Mouse (Mus musculus) lung, postnatal 36 days (tissue): Measurements from ENCODE around the gene Itih3.
A peak's percentile ranks its signal among the peaks of the same experiment; 100 is the strongest.

Experiments
- DNase-seq: peaks from one replicate; pipeline ENCODE4 v3.0.0; 2022; ENCODE audit warnings: mixed read lengths

The Itih3 gene

GRCm38 (mm10) chr14:30899972-30900371 lies 23.6 kb downstream of the Itih3 start:
- DNase-seq: no peak

DNA sequence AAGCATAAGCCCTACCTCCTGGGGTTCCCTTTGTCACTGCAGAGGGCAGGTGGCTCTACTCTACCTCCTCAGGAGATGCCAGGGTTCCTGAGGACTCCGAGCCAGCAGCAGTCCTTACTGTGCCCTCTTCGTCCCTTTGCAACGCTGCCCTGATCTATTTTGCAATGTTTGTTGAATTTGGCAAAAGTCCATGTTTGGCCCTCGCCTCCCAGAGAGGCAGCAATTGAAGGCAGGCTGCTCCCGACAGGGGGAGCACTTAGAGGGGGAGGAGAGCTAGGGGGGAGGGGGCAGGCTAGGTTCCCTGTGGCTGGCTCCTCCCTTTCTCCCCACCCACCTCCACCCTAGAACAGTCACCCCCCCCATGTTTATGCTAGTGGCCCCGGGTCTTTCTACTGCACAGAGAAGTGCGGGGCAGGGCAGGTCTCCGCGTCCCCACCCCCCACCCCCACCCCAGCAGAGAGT lies 35.3 kb downstream of the Itih3 start:
- DNase-seq: peak; percentile 91

GRCm38 (mm10) chr14:30886204-30886603 lies 37.4 kb downstream of the Itih3 start, which contains the start of gene Itih4:
TSS of gene Itih4 (plus strand) at chr14:30886476.
- no peak for DNase-seq

DNA sequence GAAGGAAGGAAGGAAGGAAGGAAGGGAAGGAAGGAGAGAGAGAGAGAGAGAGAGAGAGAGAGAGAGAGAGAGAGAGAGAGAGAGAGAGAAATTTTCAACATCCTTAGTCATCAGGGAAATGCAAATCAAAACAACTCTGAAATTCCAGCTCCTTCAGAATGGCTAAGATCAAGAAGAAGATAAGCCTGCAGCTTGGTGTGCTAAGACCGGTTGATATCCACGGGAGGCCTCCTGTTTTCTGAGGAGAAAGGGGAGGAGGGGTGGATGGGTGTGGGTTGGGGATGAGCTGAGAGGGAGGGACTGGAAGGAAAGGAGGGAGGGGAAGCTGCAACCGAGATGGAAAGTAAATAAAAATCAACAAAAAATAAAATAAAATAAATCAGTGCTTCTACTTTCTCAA lies 38.3 kb downstream of the Itih3 start:
- no peak for DNase-seq

GRCm38 (mm10) chr14:30881718-30882108 lies 41.8 kb downstream of the Itih3 start:
- DNase-seq: no peak

DNA sequence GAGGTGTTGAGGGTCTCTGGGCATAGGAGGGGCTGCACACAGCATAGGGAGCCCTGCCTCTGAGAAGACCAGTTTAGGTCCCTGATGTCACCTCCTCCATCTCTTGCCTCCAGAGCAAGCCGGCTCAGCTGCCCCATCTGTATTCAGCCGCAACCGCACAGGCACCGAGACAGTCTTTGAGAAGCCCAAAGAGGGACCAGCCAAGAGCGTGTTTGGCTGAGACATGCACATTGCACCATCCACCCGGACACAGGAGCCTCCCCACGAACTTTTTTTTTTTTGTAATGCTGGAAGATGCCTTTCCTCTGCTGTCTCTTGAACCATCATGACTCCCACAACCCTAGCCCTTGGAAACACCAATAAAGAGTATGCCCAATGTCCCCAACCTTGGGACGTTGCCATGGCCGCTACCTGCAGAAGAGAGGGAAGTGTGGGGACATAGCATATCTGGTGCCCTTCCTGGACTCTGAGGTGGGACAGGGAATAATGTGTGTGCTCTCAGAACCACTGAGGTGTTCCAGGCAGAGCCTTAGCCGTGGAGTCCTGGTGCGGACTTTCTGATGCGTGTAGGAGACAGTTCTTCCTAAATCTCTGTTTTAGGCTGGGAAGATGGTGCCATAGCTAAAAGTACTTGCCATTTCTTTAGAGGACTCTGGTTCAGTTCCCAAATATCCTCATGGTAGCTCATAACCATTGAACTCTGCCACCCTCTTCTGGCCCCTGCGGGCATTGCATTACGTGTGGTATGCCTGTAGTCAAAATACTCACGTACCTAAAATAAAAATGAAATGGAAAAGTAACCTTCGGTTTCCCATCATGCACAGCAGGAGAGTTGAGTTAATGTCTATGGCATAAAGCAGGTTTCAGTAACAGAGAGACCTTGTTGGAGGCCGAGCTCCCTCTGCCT lies 42.5 kb downstream of the Itih3 start:
- peak; percentile 92 for DNase-seq

GRCm38 (mm10) chr14:30880251-30880650 lies 43.3 kb downstream of the Itih3 start:
- DNase-seq: no peak

- DNase-seq: no peak
Observed at GRCm38 (mm10) chr14:30879794-30880193, 43.8 kb downstream of the Itih3 start.

- DNase-seq: peak; percentile 77
Observed at GRCm38 (mm10) chr14:30878958-30879571, 44.5 kb downstream of the Itih3 start, which contains the start of gene Mustn1. TSS of gene Mustn1 (plus strand) at chr14:30879200.

DNA sequence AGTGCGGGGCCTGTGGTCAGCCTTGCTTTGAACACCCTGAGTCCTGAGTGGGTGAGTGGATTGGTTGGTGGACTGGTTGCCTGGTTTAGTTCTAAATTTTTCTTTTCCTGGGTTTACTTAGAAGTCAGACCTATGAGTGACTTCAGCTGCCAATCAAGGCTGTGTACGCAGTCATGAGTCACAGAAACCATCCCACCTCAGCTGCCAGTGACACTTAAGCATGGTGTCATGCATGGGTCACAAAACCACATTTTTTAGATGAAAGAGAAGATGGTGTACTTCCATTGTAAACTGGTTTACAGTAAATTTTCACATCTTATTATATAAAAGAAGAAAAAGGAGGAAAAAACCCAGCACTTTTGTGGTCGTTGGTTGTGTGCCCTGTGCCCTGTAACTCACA lies 45.7 kb downstream of the Itih3 start:
- DNase-seq: no peak

DNA sequence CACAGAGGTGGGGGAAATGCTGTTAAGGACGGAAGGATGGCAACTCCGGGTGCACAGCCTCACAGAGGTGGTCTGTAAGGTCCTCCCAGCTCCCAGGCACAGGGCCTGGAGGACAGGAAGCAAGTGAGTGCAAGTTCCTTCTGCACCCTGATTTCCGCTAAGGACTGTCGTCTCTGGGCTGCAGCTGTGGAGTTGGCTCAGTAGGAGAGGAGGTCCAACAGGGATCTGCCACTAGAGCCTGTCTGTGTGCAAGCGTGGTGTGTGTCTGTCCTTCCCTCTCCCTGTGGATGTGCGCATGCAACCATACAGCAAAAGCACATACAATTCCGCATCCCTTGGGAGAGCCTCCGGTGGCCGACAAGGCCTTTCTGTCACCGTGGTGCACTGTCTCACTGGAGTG lies 47.1 kb downstream of the Itih3 start:
- no peak for DNase-seq

GRCm38 (mm10) chr14:30875955-30876354 lies 47.6 kb downstream of the Itih3 start:
- no peak for DNase-seq

DNA sequence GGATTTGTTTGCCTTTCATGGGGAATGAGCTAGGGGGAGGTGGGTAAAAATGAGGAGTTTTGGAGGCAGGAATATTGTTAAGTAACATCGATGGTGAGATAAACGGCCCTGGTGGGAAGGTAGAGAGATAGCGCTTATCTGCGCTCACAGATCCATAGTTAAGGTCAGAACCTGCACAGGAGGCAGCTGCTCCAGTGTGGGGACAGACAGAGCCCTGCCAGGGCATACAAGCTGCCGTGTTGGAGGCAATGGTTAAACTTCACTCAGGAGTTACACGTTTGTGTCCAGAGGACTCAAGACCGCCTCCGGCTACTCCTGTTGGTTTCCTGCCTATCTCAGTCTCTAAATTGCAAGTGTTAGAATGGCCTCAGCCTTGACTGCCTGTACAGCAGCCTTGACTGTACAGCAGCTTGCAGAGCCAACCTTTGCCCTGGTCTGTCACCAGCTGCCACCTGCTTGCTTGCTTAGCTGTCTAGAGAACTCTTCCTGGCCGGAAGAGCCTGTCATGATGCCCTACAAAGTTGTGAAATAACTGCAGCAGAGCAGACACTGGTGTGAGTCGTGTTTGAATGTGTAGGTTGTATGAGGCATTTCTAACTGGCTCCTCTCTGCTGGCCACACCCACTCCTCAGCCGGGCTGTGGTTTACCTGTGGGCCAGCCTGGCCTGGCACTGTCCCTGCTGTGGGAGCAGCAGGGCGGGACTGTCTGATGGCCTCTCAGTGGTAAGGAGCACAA lies 48.3 kb downstream of the Itih3 start:
- DNase-seq: peak; percentile 64

- DNase-seq: peak; percentile 38
Observed at GRCm38 (mm10) chr14:30874095-30874700, 49.4 kb downstream of the Itih3 start.

GRCm38 (mm10) chr14:30870206-30871147 lies 53.1 kb downstream of the Itih3 start:
- peak; percentile 38 for DNase-seq

- DNase-seq: peak; percentile 88
Observed at GRCm38 (mm10) chr14:30869391-30869801, 54.2 kb downstream of the Itih3 start.

GRCm38 (mm10) chr14:30868826-30869225 lies 54.7 kb downstream of the Itih3 start:
- DNase-seq: no peak

DNA sequence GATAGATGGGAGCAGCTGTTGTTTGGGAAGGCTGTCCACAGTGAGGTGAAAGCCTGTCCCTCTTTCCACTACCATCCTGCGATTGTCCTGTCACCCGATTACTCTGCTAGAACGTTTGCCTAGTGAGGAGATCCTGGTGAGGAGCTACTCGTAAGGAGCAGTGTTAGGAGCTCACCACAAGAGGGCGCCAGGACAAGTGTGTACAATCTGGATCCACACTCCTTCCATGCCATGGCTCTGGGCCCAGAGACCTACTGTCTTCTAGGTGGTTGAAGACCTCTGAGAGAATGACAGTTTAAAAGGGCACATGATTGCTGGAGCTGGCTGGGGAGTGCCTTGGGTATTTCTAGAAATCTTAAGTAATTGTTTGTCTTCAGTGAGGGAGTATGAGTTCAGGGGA lies 56.5 kb downstream of the Itih3 start:
- peak; percentile 90 for DNase-seq

GRCm38 (mm10) chr14:30865311-30865710 lies 58.2 kb downstream of the Itih3 start:
- peak; percentile 40 for DNase-seq

DNA sequence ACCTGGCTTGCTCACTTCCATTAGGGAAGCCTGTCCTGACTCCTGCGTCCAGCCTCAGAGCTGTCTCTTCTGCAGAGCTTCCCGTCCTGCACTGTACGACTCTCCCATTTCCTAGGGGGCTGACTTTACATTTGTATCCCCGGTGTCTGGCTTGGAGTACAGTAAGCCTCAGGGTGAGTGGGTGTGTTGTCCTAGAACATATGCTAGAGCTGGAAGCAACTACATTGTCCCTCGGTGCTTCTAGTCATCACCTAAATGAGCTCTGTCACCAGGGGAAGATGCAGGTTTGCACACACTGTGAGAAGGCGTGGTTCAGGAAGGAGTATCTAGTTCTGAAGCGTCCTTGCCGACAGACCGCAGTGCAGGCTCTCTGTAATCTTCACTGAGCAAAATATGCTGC lies 61.2 kb downstream of the Itih3 start:
- no peak for DNase-seq

- DNase-seq: peak; percentile 75
Observed at GRCm38 (mm10) chr14:30861421-30862125, 62.0 kb downstream of the Itih3 start.
